Mouse (Mus musculus) CD4-positive helper T cell, adult 2 months (primary cell): ENCODE results near the gene Rcsd1.
"Not testable (repeated sequence)": the region's sequence is repeated elsewhere in the genome, so short reads cannot be mapped to it uniquely, and the experiment has no call there.

Experiments used
- DNase-seq: peaks from one replicate; pipeline ENCODE4 v3.0.0-alpha.2; 2012; ENCODE audit warnings: low read depth, missing footprints, low spot score

The Rcsd1 gene

GRCm38 (mm10) chr1:165691516-165691915 is 18.0 kb downstream of the Rcsd1 start:
- DNase-seq, result peak; percentile 69

GRCm38 (mm10) chr1:165689845-165690244 is 19.7 kb downstream of the Rcsd1 start:
- no peak for DNase-seq

GRCm38 (mm10) chr1:165687861-165688260 is 21.7 kb downstream of the Rcsd1 start:
- no peak for DNase-seq

- no peak for DNase-seq
Observed at GRCm38 (mm10) chr1:165686963-165687362, 22.6 kb downstream of the Rcsd1 start.

GRCm38 (mm10) chr1:165686349-165686748 is 23.2 kb downstream of the Rcsd1 start:
- DNase-seq, result no peak

- no peak for DNase-seq
Observed at GRCm38 (mm10) chr1:165684261-165685203, 25.0 kb downstream of the Rcsd1 start.

GRCm38 (mm10) chr1:165682056-165682853 is 27.3 kb downstream of the Rcsd1 start:
- DNase-seq, result peak; percentile 49

- DNase-seq, result no peak
Observed at GRCm38 (mm10) chr1:165681045-165681794, 28.3 kb downstream of the Rcsd1 start.

GRCm38 (mm10) chr1:165680086-165680485 is 29.5 kb downstream of the Rcsd1 start:
- DNase-seq, result not testable (repeated sequence)

- no peak for DNase-seq
Observed at GRCm38 (mm10) chr1:165679618-165679997, 29.9 kb downstream of the Rcsd1 start.

- DNase-seq, result no peak
Observed at GRCm38 (mm10) chr1:165678861-165679617, 30.5 kb downstream of the Rcsd1 start.

GRCm38 (mm10) chr1:165677558-165677957 is 32.0 kb downstream of the Rcsd1 start:
- DNase-seq, result no peak

- DNase-seq, result no peak
Observed at GRCm38 (mm10) chr1:165676993-165677392, 32.6 kb downstream of the Rcsd1 start.

- no peak for DNase-seq
Observed at GRCm38 (mm10) chr1:165675167-165675566, 34.4 kb downstream of the Rcsd1 start.

- no peak for DNase-seq
Observed at GRCm38 (mm10) chr1:165672355-165672754, 37.2 kb downstream of the Rcsd1 start.

- DNase-seq, result no peak
Observed at GRCm38 (mm10) chr1:165670056-165670455, 39.5 kb downstream of the Rcsd1 start.

GRCm38 (mm10) chr1:165668904-165669303 is 40.7 kb downstream of the Rcsd1 start:
- DNase-seq, result no peak

GRCm38 (mm10) chr1:165667380-165667779 is 42.2 kb downstream of the Rcsd1 start:
- no peak for DNase-seq

- DNase-seq, result no peak
Observed at GRCm38 (mm10) chr1:165666944-165667343, 42.6 kb downstream of the Rcsd1 start.

GRCm38 (mm10) chr1:165665758-165666157 is 43.8 kb downstream of the Rcsd1 start:
- DNase-seq, result no peak

- no peak for DNase-seq
Observed at GRCm38 (mm10) chr1:165663277-165663676, 46.3 kb downstream of the Rcsd1 start.
